Mouse (Mus musculus): ENCODE data around the gene Ltv1.

- TF ChIP-seq CTCF (conservative IDR thresholded peaks at IDR 0.05; ENCODE audit: low read length) (no peak), POU5F1 (IDR thresholded peaks at IDR 0.05; ENCODE audit: borderline replicate concordance, low read length) (no peak)
Observed at GRCm38 (mm10) chr10:13232443-13233142, 39.6 kb upstream of the Ltv1 start.
